Mouse (Mus musculus) ES-E14 (cell line): ENCODE results near the gene Atp6v0a1. TPM values are rescaled to one million over a fixed set of nuclear protein-coding genes. Genes with fewer than 3 reads are reported as not detected.

Source experiments
- DNase-seq: peaks from one replicate; pipeline ENCODE4 v3.0.0-alpha.2; 2013; ENCODE audit warnings: low read depth, low spot score
- H3K27ac ChIP-seq: 2 replicates; pipeline ENCODE4 v1.5.1; 2012; ENCODE audit warnings: low read depth, mild to moderate bottlenecking, low read length, moderate library complexity, mixed read lengths; ENCODE audit not compliant: poor library complexity, insufficient read depth, severe bottlenecking
- H3K36me3 ChIP-seq: 2 replicates; pipeline ENCODE4 v1.6.1; 2012; ENCODE audit warnings: mild to moderate bottlenecking, low read length, moderate library complexity, mixed read lengths; ENCODE audit not compliant: control insufficient read depth, poor library complexity, insufficient read depth, severe bottlenecking
- H3K4me1 ChIP-seq, 2 experiments: fragments of 150-350 bp in 1 of 2; sonication (generic) in 1 of 2; 2 replicates each; pipeline ENCODE4 v1.6.1; 2012; ENCODE audit warnings: low read length in 2 of 2, mild to moderate bottlenecking in 1 of 2, mixed read lengths in 1 of 2; ENCODE audit not compliant: control insufficient read depth in 2 of 2, insufficient read depth in 2 of 2, poor library complexity in 1 of 2
- H3K4me3 ChIP-seq, 2 experiments: fragments of 150-350 bp in 1 of 2; sonication (generic) in 1 of 2; 2 replicates each; pipeline ENCODE4 v1.5.1; 2012; ENCODE audit warnings: low read length in 2 of 2, low read depth in 1 of 2, mild to moderate bottlenecking in 1 of 2, mixed read lengths in 1 of 2; ENCODE audit not compliant: insufficient read depth in 1 of 2, poor library complexity in 1 of 2, severe bottlenecking in 1 of 2
- H3K9ac ChIP-seq: 2 replicates; pipeline ENCODE4 v1.6.1; 2012; ENCODE audit warnings: low read depth, mild to moderate bottlenecking, low read length, mixed read lengths; ENCODE audit not compliant: poor library complexity, insufficient read depth, severe bottlenecking
- H3K9me3 ChIP-seq: fragments of 150-350 bp; sonication (generic); 2 replicates; pipeline ENCODE4 v1.6.1; 2012; ENCODE audit warnings: low read depth, mild to moderate bottlenecking, low read length; ENCODE audit not compliant: control insufficient read depth, insufficient read depth
- CHD2 ChIP-seq: IDR thresholded peaks from 2 replicates; pipeline ENCODE4 v1.6.1; 2014; ENCODE audit warnings: mild to moderate bottlenecking, low read depth, low read length, inconsistent platforms
- HCFC1 ChIP-seq: IDR thresholded peaks from 2 replicates; pipeline ENCODE4 v1.6.1; 2012; ENCODE audit warnings: low read length, inconsistent platforms, borderline replicate concordance; ENCODE audit not compliant: insufficient read depth
- MAFK ChIP-seq: IDR thresholded peaks from 2 replicates; pipeline ENCODE4 v1.6.1; 2014; ENCODE audit warnings: mild to moderate bottlenecking, low read depth, low read length, inconsistent platforms; ENCODE audit not compliant: insufficient read depth
- ZC3H11A ChIP-seq: IDR thresholded peaks from 2 replicates; pipeline ENCODE4 v1.6.1; 2012; ENCODE audit warnings: low read depth, mild to moderate bottlenecking, inconsistent platforms, low read length, borderline replicate concordance
- ZNF384 ChIP-seq: IDR thresholded peaks from 2 replicates; pipeline ENCODE4 v1.6.1; 2012; ENCODE audit warnings: low read depth, low read length, inconsistent platforms
- in situ Hi-C, 2 experiments: fragments of 600-800 bp; cut with MboI; formaldehyde crosslinking; loops; one replicate each; pipeline ENCODE4 v1.15.1; 2025; ENCODE audit warnings: low sequenced_read_pairs in 2 of 2, inconsistent platforms in 1 of 2; ENCODE audit not compliant: unreplicated experiment in 2 of 2
- total RNA-seq: library from RNA; depleted of rRNA; stranded (reverse); fragments of 300-350 nt; gene quantifications from 2 replicates; pipeline ENCODE4 v1.2.3, GENCODE M21; 2012

The Atp6v0a1 gene
- total RNA-seq, 1 experiment, result 38.1 TPM

GRCm38 (mm10) chr11:101033856-101034500, 24.7 kb downstream of the Atp6v0a1 start:
- Histone ChIP-seq H3K27ac (no peak overlapping the region), H3K9ac (no peak overlapping the region), H3K4me1 (no peaks in the 10 kb centered on the region), H3K4me3 (no peak overlapping the region), H3K36me3 (peaks cover 8% of the 10 kb centered on the region), H3K9me3 (no peaks in the 10 kb centered on the region)
- TF ChIP-seq ZNF384 (no peak), CHD2 (no peak), MAFK (no peak), HCFC1 (no peak), ZC3H11A (no peak)
- no peak for DNase-seq
- in situ Hi-C loops, result no loop called here

DNA sequence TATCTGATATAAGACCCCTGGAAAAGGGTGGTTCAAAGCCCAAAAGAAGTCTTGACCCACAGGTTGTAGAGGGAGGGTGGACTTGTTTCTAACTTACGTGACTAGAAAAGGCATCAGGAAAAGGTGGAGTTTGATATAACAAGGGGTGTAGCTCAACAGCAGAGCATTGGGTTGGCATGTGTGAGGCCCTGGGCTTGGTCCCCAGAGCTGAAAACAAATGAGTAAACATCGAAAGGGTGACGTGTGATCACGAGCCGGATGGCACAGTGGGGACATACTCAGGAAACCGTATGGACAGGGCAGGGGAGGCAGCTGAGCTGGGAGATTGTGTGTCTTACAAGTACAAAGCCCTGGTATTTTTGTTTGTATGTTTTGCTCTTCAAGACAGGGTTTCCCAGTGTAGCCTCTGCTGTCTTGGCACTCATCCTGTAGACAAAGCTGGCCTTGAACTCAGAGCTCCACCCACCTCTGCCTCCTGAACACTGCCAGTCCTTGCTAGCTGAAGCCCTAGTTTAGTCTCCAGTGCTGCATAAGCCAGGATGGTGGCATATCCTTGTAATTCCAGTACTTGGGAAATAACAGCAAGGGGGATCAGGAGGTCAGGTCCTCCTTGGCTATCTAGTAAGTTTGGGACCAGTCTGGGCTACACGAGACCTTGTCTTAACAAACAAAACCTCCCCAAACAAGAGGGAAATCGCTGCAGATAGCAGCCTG, 25.5 kb downstream of the Atp6v0a1 start:
- no peak overlapping the region for H3K9ac ChIP-seq
- TF ChIP-seq MAFK (no peak), HCFC1 (no peak)
- no peaks in the 10 kb centered on the region for H3K4me1 ChIP-seq
- H3K36me3 ChIP-seq, result peaks cover 6% of the 10 kb centered on the region
- no peak overlapping the region for H3K4me3 ChIP-seq
- no peak for DNase-seq
- no peak overlapping the region for H3K27ac ChIP-seq
- no peaks in the 10 kb centered on the region for H3K9me3 ChIP-seq
- in situ Hi-C loops, result no loop called here

DNA sequence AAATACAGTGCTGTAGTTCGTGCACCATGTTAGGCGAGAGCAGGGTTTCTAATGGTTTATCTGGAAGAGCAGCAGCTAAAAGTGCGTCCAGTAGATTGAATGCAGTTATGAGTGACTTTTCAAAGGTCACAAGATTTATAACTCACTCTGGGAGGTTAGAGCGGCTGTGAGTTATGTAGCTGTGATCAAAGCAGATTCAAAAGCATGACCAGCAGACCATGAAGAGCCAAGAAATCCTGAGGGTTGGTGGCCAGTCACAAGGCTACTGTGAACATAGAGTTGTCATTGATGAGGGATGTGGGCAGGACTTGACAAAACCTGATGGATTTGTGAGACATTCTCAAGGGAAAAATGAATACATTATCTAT, 26.1 kb downstream of the Atp6v0a1 start:
- Histone ChIP-seq H3K9me3 (no peaks in the 10 kb centered on the region), H3K4me1 (no peaks in the 10 kb centered on the region), H3K9ac (no peak overlapping the region), H3K27ac (no peak overlapping the region), H3K4me3 (no peak overlapping the region), H3K36me3 (peaks cover 6% of the 10 kb centered on the region)
- in situ Hi-C loops, result no loop called here
- TF ChIP-seq CHD2, result no peak
- no peak for TF ChIP-seq ZC3H11A
- no peak for TF ChIP-seq MAFK
- TF ChIP-seq ZNF384, result no peak
- TF ChIP-seq HCFC1, result no peak
- DNase-seq, result no peak

DNA sequence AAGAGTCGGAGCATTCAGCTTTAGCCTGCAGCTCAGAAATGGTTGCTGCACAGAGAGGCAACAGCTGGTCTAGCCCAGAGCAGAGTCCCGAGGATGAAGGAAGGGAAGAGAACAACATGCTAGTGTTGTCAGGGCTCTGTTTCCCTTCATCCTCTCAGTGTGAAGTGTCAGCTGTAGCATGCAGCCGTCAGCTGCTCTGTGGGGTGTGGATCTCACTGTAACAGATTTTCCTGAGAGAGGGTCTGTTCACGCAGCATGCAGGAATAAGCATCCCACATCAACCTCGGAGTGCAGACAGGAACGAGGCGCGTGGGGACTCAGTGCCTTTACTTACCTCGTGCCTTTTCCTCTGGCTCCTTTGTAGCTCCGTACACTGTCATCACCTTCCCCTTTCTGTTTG, 28.5 kb downstream of the Atp6v0a1 start:
- H3K4me1 ChIP-seq, result no peaks in the 10 kb centered on the region
- H3K4me3 ChIP-seq, result no peak overlapping the region
- in situ Hi-C loops, result no loop called here
- no peaks in the 10 kb centered on the region for H3K9me3 ChIP-seq
- no peak overlapping the region for H3K9ac ChIP-seq
- H3K27ac ChIP-seq, result no peak overlapping the region
- TF ChIP-seq MAFK (no peak), ZC3H11A (no peak), CHD2 (no peak), ZNF384 (no peak), HCFC1 (no peak)
- DNase-seq, result no peak
- peaks cover 6% of the 10 kb centered on the region; the same call in 1 of the 2 replicates for H3K36me3 ChIP-seq

GRCm38 (mm10) chr11:101045826-101046225, 36.6 kb downstream of the Atp6v0a1 start:
- no peak for TF ChIP-seq ZC3H11A
- no peak for TF ChIP-seq MAFK
- H3K4me3 ChIP-seq, result no peak overlapping the region
- no peak for DNase-seq
- peaks cover 0 to 2% of the 10 kb centered on the region in 2 experiments; a peak in 2 of 4 replicates for H3K4me1 ChIP-seq
- H3K9ac ChIP-seq, result no peak overlapping the region
- H3K36me3 ChIP-seq, result peaks cover 8% of the 10 kb centered on the region; the same call in 1 of the 2 replicates
- H3K9me3 ChIP-seq, result no peaks in the 10 kb centered on the region
- no peak overlapping the region for H3K27ac ChIP-seq
- in situ Hi-C loops, result no loop called here
